Mouse (Mus musculus) midbrain, embryonic 16.5 days (tissue): ENCODE measurements around the gene Cd55b. TPM values are rescaled to one million over a fixed set of nuclear protein-coding genes. Genes with fewer than 3 reads are reported as not detected.
A peak's percentile ranks its signal among the peaks of the same experiment; 100 is the strongest.

Experiments
- ATAC-seq: fragments of 200-750 bp; cut with Nextera tagmentation; 2 replicates; pipeline ENCODE4 v1.8.0; 2017; ENCODE audit warnings: moderate TSS enrichment
- H3K27ac ChIP-seq: fragments of 300-500 bp; sonication (generic); 2 replicates; pipeline ENCODE4 v1.5.1; 2014; ENCODE audit warnings: mild to moderate bottlenecking, low read length, mixed read lengths
- H3K27me3 ChIP-seq: fragments of 300-500 bp; sonication (generic); 2 replicates; pipeline ENCODE4 v1.6.1; 2014; ENCODE audit warnings: low read depth, low read length, mixed read lengths; ENCODE audit not compliant: control insufficient read depth, insufficient read depth
- H3K36me3 ChIP-seq: fragments of 300-500 bp; sonication (generic); 2 replicates; pipeline ENCODE4 v1.6.1; 2014; ENCODE audit warnings: mild to moderate bottlenecking, low read length, moderate library complexity, mixed read lengths; ENCODE audit not compliant: control insufficient read depth, insufficient read depth
- H3K4me1 ChIP-seq: fragments of 300-500 bp; sonication (generic); 2 replicates; pipeline ENCODE4 v1.6.1; 2014; ENCODE audit warnings: mild to moderate bottlenecking, low read length, mixed read lengths; ENCODE audit not compliant: control insufficient read depth, insufficient read depth
- H3K4me2 ChIP-seq: fragments of 300-500 bp; sonication (generic); 2 replicates; pipeline ENCODE4 v1.6.1; 2014; ENCODE audit warnings: mild to moderate bottlenecking, low read length, mixed read lengths
- H3K4me3 ChIP-seq: fragments of 300-500 bp; sonication (generic); 2 replicates; pipeline ENCODE4 v1.5.1; 2014; ENCODE audit warnings: low read depth, mild to moderate bottlenecking, low read length, moderate library complexity, mixed read lengths
- H3K9ac ChIP-seq: fragments of 300-500 bp; sonication (generic); 2 replicates; pipeline ENCODE4 v1.6.1; 2014; ENCODE audit warnings: low read depth, low read length, mixed read lengths
- H3K9me3 ChIP-seq: fragments of 300-500 bp; sonication (generic); replicated peaks from 2 replicates; pipeline ENCODE4 v1.6.1; 2014; ENCODE audit warnings: mild to moderate bottlenecking, low read length, mixed read lengths; ENCODE audit not compliant: control insufficient read depth, poor library complexity, severe bottlenecking
- WGBS: fragments of 180-500 bp; shearing (Covaris S2); extraction: QIAGEN DNeasy Blood & Tissue Kit; methylation state at CpG from one replicate; pipeline ENCODE4 v1.1.7; 2014; 5-methylcytosine and 5-hydroxymethylcytosine counted together
- polyA plus RNA-seq: library from polyadenylated mRNA; unstranded; fragments of >200 nt; fragmentation: Nextera tagmentation; extraction: Ambion mirVana; gene quantifications from 2 replicates; pipeline ENCODE4 v1.2.1, GENCODE M21; 2015

Gene Cd55b
- polyA plus RNA-seq, 1 experiment from 2014 or later = not detected

DNA sequence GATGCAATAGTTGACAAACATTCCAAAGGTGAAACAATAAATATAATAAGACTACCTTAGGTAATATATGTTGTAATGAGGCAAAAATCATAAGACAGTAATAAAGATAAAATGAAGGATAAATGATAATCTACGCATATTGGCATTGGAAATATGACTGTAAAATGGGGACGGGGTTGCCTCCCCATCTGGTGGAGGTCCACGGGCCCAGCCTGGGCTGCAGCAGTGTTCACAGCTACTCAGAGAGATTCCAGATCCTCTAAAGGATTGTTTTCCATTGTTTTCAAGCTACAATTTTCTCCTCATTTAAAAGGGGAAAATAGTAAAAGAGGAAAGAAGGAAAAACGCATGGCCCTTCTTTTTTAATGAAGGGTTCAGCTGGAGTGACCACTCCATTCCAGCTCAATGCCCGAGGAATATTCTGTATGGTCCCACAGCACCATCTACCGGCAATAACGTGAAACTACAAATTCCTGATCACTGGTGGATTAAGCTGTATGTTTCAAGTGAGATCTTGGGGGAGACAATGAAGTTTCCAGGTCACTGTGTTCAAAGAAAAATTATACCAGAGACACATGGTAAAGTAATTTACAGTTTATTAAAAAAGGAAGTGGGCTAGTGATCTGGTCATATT is 50.8 kb downstream of the Cd55b start:
- no peaks in the 10 kb centered on the region for H3K36me3 ChIP-seq
- H3K9ac ChIP-seq = no peak overlapping the region
- no peaks in the 10 kb centered on the region for H3K4me1 ChIP-seq
- H3K27me3 ChIP-seq = no peaks in the 10 kb centered on the region
- H3K27ac ChIP-seq = no peak overlapping the region
- 0 out of 2 replicates have a peak, but pooled peaks have one; percentile 73 for ATAC-seq
- no peak overlapping the region for H3K4me2 ChIP-seq
- 40% methylated on average over 7 of the region's 7 CpGs for WGBS
- H3K9me3 ChIP-seq = no peaks in the 10 kb centered on the region
- H3K4me3 ChIP-seq = no peak overlapping the region

DNA sequence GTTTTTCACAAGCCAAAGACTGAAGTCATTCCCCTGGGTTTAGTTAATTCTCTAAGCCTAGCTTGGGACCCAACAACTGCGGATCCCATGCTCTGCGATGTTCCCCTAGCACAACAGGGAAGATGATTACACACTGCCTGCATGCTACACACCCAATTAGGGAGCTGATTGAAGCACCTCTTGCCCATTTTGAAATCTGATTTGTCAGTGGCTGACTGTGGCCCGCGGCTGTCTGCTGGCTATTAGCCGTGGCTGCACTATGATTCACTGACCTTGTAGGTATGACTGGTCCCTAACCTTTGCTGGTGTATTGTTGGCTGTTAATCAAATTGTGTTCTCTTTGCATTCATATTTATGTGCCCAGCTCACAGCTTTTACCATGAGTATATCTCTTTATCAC is 51.5 kb downstream of the Cd55b start:
- no peaks in the 10 kb centered on the region for H3K27me3 ChIP-seq
- H3K4me3 ChIP-seq = no peak overlapping the region
- ATAC-seq = no peak
- 84% methylated on average over 5 of the region's 5 CpGs for WGBS
- H3K9me3 ChIP-seq = no peaks in the 10 kb centered on the region
- H3K36me3 ChIP-seq = no peaks in the 10 kb centered on the region
- H3K27ac ChIP-seq = no peak overlapping the region
- no peaks in the 10 kb centered on the region for H3K4me1 ChIP-seq
- H3K9ac ChIP-seq = no peak overlapping the region
- H3K4me2 ChIP-seq = no peak overlapping the region

DNA sequence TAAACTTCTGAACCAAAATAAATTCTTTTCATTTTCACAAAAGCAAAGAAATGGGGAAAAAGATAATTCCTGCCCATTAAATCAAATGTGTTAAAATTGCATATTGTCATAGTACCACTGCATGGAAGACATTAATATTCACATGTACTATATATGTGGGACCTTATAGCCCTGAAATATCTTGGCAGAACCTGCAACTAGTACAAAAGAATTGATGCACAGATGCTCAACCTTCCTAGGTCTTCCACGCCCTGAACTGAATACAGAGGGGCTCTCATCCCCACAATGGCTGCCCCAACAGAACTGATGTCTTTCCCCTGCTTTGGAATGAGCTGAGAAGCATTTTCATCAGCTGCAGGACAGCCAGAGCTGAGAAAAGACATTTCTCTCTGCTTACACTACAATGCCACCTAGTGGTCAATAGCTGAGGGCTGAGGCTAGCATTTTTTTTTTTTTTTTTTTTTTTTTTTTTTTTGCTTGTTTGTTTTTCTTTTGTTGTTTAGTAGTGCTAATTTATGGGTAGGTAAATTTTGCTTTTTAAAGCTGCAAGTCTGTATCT is 72.7 kb downstream of the Cd55b start:
- 18% methylated on average over 1 of the region's 1 CpGs for WGBS
- Histone ChIP-seq H3K27me3 (no peaks in the 10 kb centered on the region), H3K9ac (no peak overlapping the region), H3K9me3 (no peaks in the 10 kb centered on the region), H3K27ac (no peak overlapping the region), H3K4me2 (no peak overlapping the region), H3K4me3 (no peak overlapping the region), H3K36me3 (no peaks in the 10 kb centered on the region), H3K4me1 (no peaks in the 10 kb centered on the region)
- peak; percentile 64 for ATAC-seq

DNA sequence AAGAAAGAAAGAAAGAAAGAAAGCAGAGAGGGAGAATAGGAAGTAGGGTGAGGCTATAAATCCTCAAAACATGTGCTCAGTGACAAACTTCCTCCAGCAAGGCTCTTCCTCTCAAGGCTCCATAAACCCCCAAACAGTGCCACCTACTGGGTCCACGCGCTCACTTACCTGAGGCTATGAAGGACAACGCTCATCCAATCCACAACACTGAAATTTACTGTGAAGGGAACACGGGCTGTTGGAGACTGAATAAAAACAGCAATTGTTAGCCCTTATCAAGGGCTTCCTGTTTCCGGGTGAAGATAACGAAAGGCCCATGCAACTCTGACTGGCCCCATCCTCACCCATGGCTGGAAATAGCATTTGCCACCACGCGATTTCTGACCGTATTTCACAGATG is 80.4 kb downstream of the Cd55b start:
- no peak overlapping the region for H3K4me3 ChIP-seq
- no peaks in the 10 kb centered on the region for H3K4me1 ChIP-seq
- no peak overlapping the region for H3K4me2 ChIP-seq
- no peaks in the 10 kb centered on the region for H3K27me3 ChIP-seq
- no peak overlapping the region for H3K9ac ChIP-seq
- no peaks in the 10 kb centered on the region for H3K36me3 ChIP-seq
- H3K9me3 ChIP-seq = no peaks in the 10 kb centered on the region
- no peak for ATAC-seq
- WGBS = 89% methylated on average over 9 of the region's 9 CpGs
- H3K27ac ChIP-seq = no peak overlapping the region

Other genes with a start within 250 kb of the Cd55b start
- 11.4 and 15.5 TPM in 2 replicates for gene Cd55, start 39.7 kb upstream of the Cd55b start, polyA plus RNA-seq
- not detected in 2 replicates for gene Zp3r, start 206.6 kb upstream of the Cd55b start, polyA plus RNA-seq
- 0.05 TPM in 1 of 2 replicates, not detected in the other for gene C4bp, start 238.6 kb upstream of the Cd55b start, polyA plus RNA-seq